Mouse (Mus musculus) adrenal gland, adult 2 months (tissue): Measurements from ENCODE around the gene Zyg11a. TPM values are rescaled to one million over a fixed set of nuclear protein-coding genes. Genes with fewer than 3 reads are reported as not detected.
A peak's percentile ranks its signal among the peaks of the same experiment; 100 is the strongest.
"Not testable (repeated sequence)": the region's sequence is repeated elsewhere in the genome, so short reads cannot be mapped to it uniquely, and the experiment has no call there.

ENCODE experiments used
- DNase-seq: peaks from one replicate; pipeline ENCODE4 v3.0.0; 2021
- polyA plus RNA-seq: library from polyadenylated mRNA; depleted of rRNA; stranded (reverse); fragments of >200 nt; gene quantifications from 2 replicates; pipeline ENCODE4 v1.2.3, GENCODE M21; 2012; rRNA removed
- total RNA-seq, 2 experiments: library from RNA; stranded (reverse); gene quantifications; 2 replicates each; pipeline ENCODE4 v1.2.3; 2021

The Zyg11a gene
- total and polyA plus RNA-seq, 3 experiments: 0.24 to 3.8 (median 0.32) TPM

DNA sequence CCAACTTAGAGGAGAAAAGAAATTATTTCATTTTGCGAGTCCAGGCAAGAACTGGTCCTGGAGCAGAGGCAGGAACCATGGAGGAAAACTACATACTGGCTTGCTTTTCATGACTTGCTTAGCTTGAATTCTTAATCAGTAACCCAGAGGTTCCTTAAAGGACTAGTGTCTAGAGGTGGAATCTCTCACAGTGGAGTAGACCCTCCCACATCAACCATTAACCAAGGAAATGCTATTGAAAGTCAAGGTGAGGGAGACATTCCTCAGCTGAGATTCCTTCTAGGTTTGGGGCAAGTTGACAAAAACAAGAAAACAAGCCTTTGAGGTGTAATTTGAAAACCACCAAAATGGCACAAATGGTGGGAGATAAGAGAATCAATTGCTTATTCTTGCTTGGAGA is 73.0 kb downstream of the Zyg11a start, which contains the start of gene Scp2:
Scp2 (minus strand) TSS at position 119 of the 400 bp plus-strand sequence.
- DNase-seq: no peak

DNA sequence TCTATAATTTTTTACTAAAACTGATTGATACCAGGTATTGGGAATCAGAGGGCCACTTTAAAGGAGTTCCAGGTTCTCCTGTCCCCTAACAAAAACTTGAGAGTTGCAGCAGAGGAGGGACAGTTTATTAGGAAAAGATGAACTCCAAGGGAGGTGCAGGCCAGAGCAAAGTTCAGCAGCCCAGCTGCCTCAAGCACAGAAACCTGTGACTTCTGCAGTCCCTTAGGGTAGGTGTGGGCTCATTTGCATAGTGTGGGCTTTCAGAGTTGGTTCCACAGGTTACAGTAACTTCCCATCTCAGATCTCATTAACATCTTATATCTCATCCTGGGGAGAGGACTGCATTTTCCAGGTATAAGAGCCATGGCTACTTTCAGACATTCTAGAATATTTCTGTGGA is 74.1 kb downstream of the Zyg11a start:
- no peak for DNase-seq

DNA sequence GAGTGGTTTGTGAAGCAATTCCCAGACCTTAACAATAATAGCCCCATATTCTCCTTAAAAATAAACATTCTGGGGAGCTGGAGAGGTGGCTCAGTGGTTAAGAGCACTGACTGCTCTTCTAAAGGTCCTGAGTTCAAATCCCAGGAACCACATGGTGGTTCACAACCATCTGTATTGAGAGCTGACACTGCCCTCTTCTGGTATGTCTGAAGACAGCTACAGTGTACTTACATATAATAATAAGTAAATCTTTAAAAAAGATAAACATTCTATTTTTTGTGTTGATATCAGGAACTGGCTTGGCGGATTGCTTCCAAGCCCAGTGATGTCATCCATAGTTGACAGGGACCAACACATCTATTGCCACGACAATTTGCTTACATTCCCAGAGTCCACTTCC is 74.7 kb downstream of the Zyg11a start:
- DNase-seq: not testable (repeated sequence)

DNA sequence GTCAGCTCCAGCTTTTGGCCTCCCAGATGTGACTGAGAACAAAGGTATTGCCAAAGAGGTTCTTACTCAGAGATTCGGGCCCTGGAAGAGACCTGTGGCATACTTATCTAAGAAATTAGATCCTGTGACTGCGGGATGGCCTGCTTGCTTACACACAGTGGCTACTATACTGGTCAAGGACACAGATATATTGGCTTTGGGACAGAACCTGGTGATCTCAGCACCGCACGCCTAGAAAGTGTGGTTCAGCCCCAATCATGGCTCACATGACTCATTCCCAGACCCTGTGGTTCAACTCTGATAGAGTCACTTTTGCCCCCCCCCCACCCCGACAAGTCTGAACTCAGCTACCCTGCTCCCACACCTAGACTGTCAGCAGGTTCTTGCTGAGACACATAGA is 80.9 kb downstream of the Zyg11a start:
- peak; percentile 81 for DNase-seq

Other genes with a start within 250 kb of the Zyg11a start
- gene Slc1a7, start 249.7 kb downstream of the Zyg11a start, total RNA-seq: under 1 TPM; 0.20 to 0.48 TPM
- gene Slc1a7, start 249.7 kb downstream of the Zyg11a start, polyA plus RNA-seq: 0.20 and 0.22 TPM in 2 replicates
- gene Podn, start 121.6 kb downstream of the Zyg11a start, total RNA-seq: 10 to 100 TPM in 1 of 2 experiments, 1 to 10 TPM in 1; 8.0 to 17.4 TPM
- 17.6 and 21.9 TPM in 2 replicates for gene Podn, start 121.6 kb downstream of the Zyg11a start, polyA plus RNA-seq
- gene Scp2, start 73.0 kb downstream of the Zyg11a start, total RNA-seq: 100 to 1,000 TPM; 265 to 443 TPM
- 70.2 and 70.8 TPM in 2 replicates for gene Scp2, start 73.0 kb downstream of the Zyg11a start, polyA plus RNA-seq
- 10 to 100 TPM; 23.0 to 26.4 TPM for gene Echdc2, start 52.6 kb downstream of the Zyg11a start, total RNA-seq
- 82.2 and 91.8 TPM in 2 replicates for gene Echdc2, start 52.6 kb downstream of the Zyg11a start, polyA plus RNA-seq
- 10 to 100 TPM; 34.1 to 43.0 TPM for gene Zyg11b, start 83.0 kb upstream of the Zyg11a start, total RNA-seq
- 7.4 and 8.6 TPM in 2 replicates for gene Zyg11b, start 83.0 kb upstream of the Zyg11a start, polyA plus RNA-seq
- gene Coa7, start 110.1 kb upstream of the Zyg11a start, total RNA-seq: 10 to 100 TPM; 46.9 to 53.0 TPM
- 6.5 and 7.7 TPM in 2 replicates for gene Coa7, start 110.1 kb upstream of the Zyg11a start, polyA plus RNA-seq
- 1 to 10 TPM; 6.4 to 9.5 TPM for gene Shisal2a, start 165.3 kb upstream of the Zyg11a start, total RNA-seq
- gene Shisal2a, start 165.3 kb upstream of the Zyg11a start, polyA plus RNA-seq: 14.3 and 16.2 TPM in 2 replicates
- 1 to 10 TPM; 5.1 to 8.5 TPM for gene Gpx7, start 188.9 kb upstream of the Zyg11a start, total RNA-seq
- 8.4 and 9.4 TPM in 2 replicates for gene Gpx7, start 188.9 kb upstream of the Zyg11a start, polyA plus RNA-seq
- gene Tut4, start 241.4 kb upstream of the Zyg11a start, total RNA-seq: 10 to 100 TPM; 26.1 to 28.7 TPM
- 24.4 and 27.2 TPM in 2 replicates for gene Tut4, start 241.4 kb upstream of the Zyg11a start, polyA plus RNA-seq